Mouse (Mus musculus) small intestine, adult 2 months (tissue): ENCODE results near the gene Alox15.

Experiments
- CTCF ChIP-seq: fragments of 200-500 bp; IDR thresholded peaks from 2 replicates; pipeline ENCODE4 v1.5.1; 2012; ENCODE audit warnings: low read depth, mild to moderate bottlenecking, control low read depth, inconsistent platforms, low read length, moderate library complexity, mixed read lengths; ENCODE audit not compliant: insufficient replicate concordance, insufficient read length; ENCODE audit errors: extremely low read depth
- POLR2A ChIP-seq: fragments of 200-500 bp; IDR thresholded peaks from 2 replicates; pipeline ENCODE4 v1.6.1; 2012; ENCODE audit warnings: low read depth, mild to moderate bottlenecking, control low read depth, inconsistent platforms, low read length, moderate library complexity

- TF ChIP-seq POLR2A (no peak), CTCF (no peak)
These were observed 6.8 kb downstream of the Alox15 start for GRCm38 (mm10) chr11:70345061-70345460.
